Mouse (Mus musculus): ENCODE results near the gene Shoc2.

- TF ChIP-seq POLR2A (IDR thresholded peaks at IDR 0.05; ENCODE audit: insufficient read depth, low read depth, low read length) (no peak), CTCF (IDR thresholded peaks at IDR 0.05) (no peak), EP300 (IDR thresholded peaks at IDR 0.05; ENCODE audit: insufficient read depth, low read depth, low read length) (no peak)
Measured at GRCm38 (mm10) chr19:53964910-53965633, 21.0 kb downstream of the Shoc2 start.
